Mouse (Mus musculus) urinary bladder, adult 2 months (tissue): Measurements from ENCODE around the gene Ghdc. TPM values are rescaled to one million over a fixed set of nuclear protein-coding genes. Genes with fewer than 3 reads are reported as not detected.

ENCODE experiments used
- DNase-seq: peaks from one replicate; pipeline ENCODE4 v3.0.0; 2022; ENCODE audit warnings: low spot score
- polyA plus RNA-seq: library from polyadenylated mRNA; depleted of rRNA; stranded (reverse); fragments of >200 nt; gene quantifications from 2 replicates; pipeline ENCODE4 v1.2.3, GENCODE M21; 2012; rRNA removed

The Ghdc gene
- polyA plus RNA-seq, 1 experiment = 20.5 TPM

DNA sequence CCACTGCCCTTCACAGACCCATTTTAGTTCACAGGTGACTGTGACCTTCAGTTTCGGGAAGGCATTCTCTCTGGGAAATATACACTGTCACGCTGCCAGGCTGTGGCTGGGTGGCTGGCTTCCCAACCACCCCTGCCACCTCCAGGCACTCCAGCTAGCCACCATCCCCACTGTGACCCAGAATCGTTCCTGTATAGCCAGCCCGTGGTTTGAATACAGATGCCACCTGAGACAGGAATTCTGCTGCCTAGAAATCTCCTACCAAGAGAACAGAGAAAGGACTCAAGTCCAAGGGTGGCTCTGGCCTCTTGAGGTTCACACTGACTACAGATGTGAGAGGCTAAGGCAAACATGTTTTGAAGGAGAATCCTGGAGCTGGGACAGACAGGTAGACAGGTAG is 51.9 kb downstream of the Ghdc start:
- DNase-seq = no peak

DNA sequence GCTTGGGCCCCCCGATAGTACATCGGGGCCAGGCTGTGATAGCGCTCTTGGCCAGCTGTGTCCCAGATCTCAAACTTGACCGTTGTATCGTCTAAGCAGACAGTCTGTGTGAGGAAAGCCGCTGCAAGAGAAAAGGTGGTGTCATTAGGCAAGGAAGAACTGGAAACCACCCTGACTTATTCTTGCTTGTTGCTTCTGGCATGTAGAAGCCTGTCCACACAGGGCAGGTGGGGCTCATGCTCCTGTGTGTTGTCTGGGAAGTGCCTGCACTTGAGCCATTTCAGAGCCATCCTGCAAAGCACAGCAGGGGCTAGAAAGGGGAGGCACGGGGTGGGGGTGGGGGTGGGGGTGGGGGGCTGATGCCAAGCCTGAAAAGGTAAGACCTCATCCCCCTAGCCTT is 52.3 kb downstream of the Ghdc start:
- DNase-seq = no peak

DNA sequence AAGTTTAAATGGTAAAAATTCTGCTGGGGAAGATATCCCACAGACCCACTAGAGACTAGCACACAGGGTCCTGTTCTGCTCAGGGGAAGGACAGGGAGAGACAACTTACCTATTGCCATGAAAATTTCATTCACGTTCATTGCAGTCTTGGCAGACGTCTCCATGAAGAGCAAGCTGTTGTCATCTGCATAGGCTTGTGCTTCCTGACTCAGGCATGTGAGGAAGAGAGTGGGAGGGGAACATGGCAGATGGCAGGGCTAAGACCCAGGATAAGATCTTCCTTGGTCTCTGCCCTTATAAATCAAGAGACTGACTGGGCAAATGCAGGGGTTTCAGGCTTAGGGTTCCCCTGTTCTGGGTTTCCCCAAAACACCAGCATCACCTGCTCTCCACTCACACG is 54.1 kb downstream of the Ghdc start:
- no peak for DNase-seq

Other genes with a start within 250 kb of the Ghdc start
- 83.9 and 93.7 TPM in 2 replicates for gene Acly, start 243.0 kb downstream of the Ghdc start, polyA plus RNA-seq
- gene Ttc25, start 225.3 kb downstream of the Ghdc start, polyA plus RNA-seq = 0.26 and 0.60 TPM in 2 replicates
- 34.9 and 36.0 TPM in 2 replicates for gene Cnp, start 196.1 kb downstream of the Ghdc start, polyA plus RNA-seq
- 54.8 and 55.4 TPM in 2 replicates for gene Nkiras2, start 151.7 kb downstream of the Ghdc start, polyA plus RNA-seq
- 118 and 123 TPM in 2 replicates for gene Dnajc7, start 150.8 kb downstream of the Ghdc start, polyA plus RNA-seq
- 0.54 and 0.65 TPM in 2 replicates for gene Zfp385c, start 78.5 kb downstream of the Ghdc start, polyA plus RNA-seq
- gene Dhx58, start 66.7 kb downstream of the Ghdc start, polyA plus RNA-seq = 5.6 and 6.5 TPM in 2 replicates
- gene Kat2a, start 58.5 kb downstream of the Ghdc start, polyA plus RNA-seq = 28.4 and 30.5 TPM in 2 replicates
- gene Hspb9, start 57.1 kb downstream of the Ghdc start, polyA plus RNA-seq = 0.11 and 0.37 TPM in 2 replicates
- 148 and 160 TPM in 2 replicates for gene Rab5c, start 32.7 kb downstream of the Ghdc start, polyA plus RNA-seq
- 0.01 and 0.04 TPM in 2 replicates for gene Kcnh4, start 11.0 kb downstream of the Ghdc start, polyA plus RNA-seq
- 0.15 TPM in 1 of 2 replicates, not detected in the other for gene Hcrt, start 8.0 kb downstream of the Ghdc start, polyA plus RNA-seq
- 18.1 and 21.5 TPM in 2 replicates for gene Stat5b, start 79.8 kb upstream of the Ghdc start, polyA plus RNA-seq
- gene Stat5a, start 88.4 kb upstream of the Ghdc start, polyA plus RNA-seq = 9.0 and 11.4 TPM in 2 replicates
- 91.2 and 103 TPM in 2 replicates for gene Stat3, start 168.6 kb upstream of the Ghdc start, polyA plus RNA-seq
- 284 and 420 TPM in 2 replicates for gene Cavin1, start 199.9 kb upstream of the Ghdc start, polyA plus RNA-seq
- gene Atp6v0a1, start 238.5 kb upstream of the Ghdc start, polyA plus RNA-seq = 66.9 and 74.1 TPM in 2 replicates